Mouse (Mus musculus) C2C12 (cell line): ENCODE measurements around the gene Rbms3. TPM values are rescaled to one million over a fixed set of nuclear protein-coding genes. Genes with fewer than 3 reads are reported as not detected.

ENCODE experiments used
- H3K27me3 ChIP-seq: one replicate; pipeline ENCODE4 v1.6.1; 2011; ENCODE audit not compliant: control insufficient read depth, insufficient read depth, insufficient read length
- H3K36me3 ChIP-seq: one replicate; pipeline ENCODE4 v1.6.1; 2011; ENCODE audit not compliant: control insufficient read depth, insufficient read depth
- H3K4me3 ChIP-seq: one replicate; pipeline ENCODE4 v1.5.1; 2011; ENCODE audit warnings: mild to moderate bottlenecking, control low read depth; ENCODE audit not compliant: poor library complexity, insufficient read depth, severe bottlenecking
- H3K79me2 ChIP-seq: one replicate; pipeline ENCODE4 v1.6.1; 2011; ENCODE audit not compliant: control insufficient read depth, insufficient read depth
- H3K79me3 ChIP-seq: one replicate; pipeline ENCODE4 v1.6.1; 2011; ENCODE audit warnings: low read depth, control low read depth
- H3ac ChIP-seq: one replicate; pipeline ENCODE3; 2011; ENCODE audit warnings: low read depth; ENCODE audit not compliant: control insufficient read depth, insufficient read length
- CEBPB ChIP-seq: IDR thresholded peaks from one replicate; pipeline ENCODE4 v1.6.1; 2011; ENCODE audit warnings: low read depth, mild to moderate bottlenecking, control low read depth, moderate library complexity
- CTCF ChIP-seq: IDR thresholded peaks from one replicate; pipeline ENCODE4 v1.5.1; 2011; ENCODE audit not compliant: control insufficient read depth, insufficient read depth, insufficient read length
- FOSL1 ChIP-seq: IDR thresholded peaks from one replicate; pipeline ENCODE4 v1.8.0; 2011; ENCODE audit warnings: mild to moderate bottlenecking, low read length; ENCODE audit not compliant: poor library complexity, insufficient read depth, severe bottlenecking
- MAX ChIP-seq: IDR thresholded peaks from one replicate; pipeline ENCODE4 v1.6.1; 2011; ENCODE audit warnings: mild to moderate bottlenecking, control low read depth
- MYOD1 ChIP-seq: IDR thresholded peaks from one replicate; pipeline ENCODE4 v1.6.1; 2011; ENCODE audit warnings: low read depth; ENCODE audit not compliant: control insufficient read depth, insufficient read length
- MYOG ChIP-seq: IDR thresholded peaks from one replicate; pipeline ENCODE4 v1.6.1; 2011; ENCODE audit not compliant: control insufficient read depth, insufficient read length; ENCODE audit errors: extremely low read depth
- USF1 ChIP-seq: IDR thresholded peaks from one replicate; pipeline ENCODE4 v1.6.1; 2011; ENCODE audit warnings: low read depth, mild to moderate bottlenecking, control low read depth, moderate library complexity
- polyA plus RNA-seq: library from polyadenylated mRNA; unstranded; fragments of >200 nt; fragmentation: generic; extraction: Trizol; gene quantifications from one replicate; pipeline ENCODE4 v1.2.1, GENCODE M21; 2012; ENCODE audit warnings: missing spikeins

The Rbms3 gene
- polyA plus RNA-seq, 1 experiment = 2.7 TPM

GRCm38 (mm10) chr9:117558562-117558961 lies 71.2 kb downstream of the Rbms3 start:
- no peaks in the 10 kb centered on the region for H3K36me3 ChIP-seq
- H3K79me3 ChIP-seq = no peaks in the 10 kb centered on the region
- H3K27me3 ChIP-seq = no peaks in the 10 kb centered on the region
- no peak overlapping the region for H3K4me3 ChIP-seq
- no peaks in the 10 kb centered on the region for H3K79me2 ChIP-seq
- TF ChIP-seq CTCF (no peak), FOSL1 (no peak), MYOD1 (no peak), MYOG (no peak), USF1 (no peak), MAX (no peak), CEBPB (no peak)
- H3ac ChIP-seq = no peak overlapping the region

GRCm38 (mm10) chr9:117554356-117554755 lies 75.4 kb downstream of the Rbms3 start:
- TF ChIP-seq MYOD1 (no peak), MAX (no peak), CTCF (no peak), MYOG (no peak), FOSL1 (no peak), USF1 (no peak), CEBPB (no peak)
- no peaks in the 10 kb centered on the region for H3K36me3 ChIP-seq

GRCm38 (mm10) chr9:117529281-117529680 lies 100.4 kb downstream of the Rbms3 start:
- H3K79me3 ChIP-seq = no peaks in the 10 kb centered on the region
- no peak overlapping the region for H3K4me3 ChIP-seq
- no peaks in the 10 kb centered on the region for H3K79me2 ChIP-seq
- no peak overlapping the region for H3ac ChIP-seq
- TF ChIP-seq MYOD1 (no peak), USF1 (no peak), CTCF (no peak), MAX (no peak), MYOG (no peak), CEBPB (no peak), FOSL1 (no peak)
- H3K36me3 ChIP-seq = no peaks in the 10 kb centered on the region
- H3K27me3 ChIP-seq = no peaks in the 10 kb centered on the region

More at GRCm38 (mm10) chr9:117554356-117554755, 75.4 kb downstream of the Rbms3 start:
- Histone ChIP-seq H3K27me3 (no peaks in the 10 kb centered on the region), H3ac (no peak overlapping the region), H3K79me2 (no peaks in the 10 kb centered on the region), H3K79me3 (no peaks in the 10 kb centered on the region), H3K4me3 (no peak overlapping the region)

- Histone ChIP-seq H3K79me2 (no peaks in the 10 kb centered on the region), H3K36me3 (no peaks in the 10 kb centered on the region), H3K4me3 (no peak overlapping the region), H3ac (no peak overlapping the region), H3K79me3 (no peaks in the 10 kb centered on the region), H3K27me3 (no peaks in the 10 kb centered on the region)
- no peak for TF ChIP-seq MYOD1
- TF ChIP-seq CEBPB = no peak
- TF ChIP-seq MAX = no peak
- no peak for TF ChIP-seq CTCF
Measured at GRCm38 (mm10) chr9:117508941-117509340, 120.8 kb downstream of the Rbms3 start.

GRCm38 (mm10) chr9:117491866-117492265 lies 137.8 kb downstream of the Rbms3 start:
- Histone ChIP-seq H3K27me3 (no peaks in the 10 kb centered on the region), H3K4me3 (no peak overlapping the region), H3ac (no peak overlapping the region), H3K36me3 (no peaks in the 10 kb centered on the region), H3K79me3 (no peaks in the 10 kb centered on the region), H3K79me2 (no peaks in the 10 kb centered on the region)
- TF ChIP-seq MYOD1 (no peak), USF1 (no peak), CEBPB (no peak), MAX (no peak), FOSL1 (no peak), CTCF (no peak), MYOG (no peak)

- TF ChIP-seq MYOG (no peak), MYOD1 (no peak), USF1 (no peak), CEBPB (no peak), CTCF (no peak), FOSL1 (no peak), MAX (no peak)
- no peak overlapping the region for H3K4me3 ChIP-seq
- H3K27me3 ChIP-seq = no peaks in the 10 kb centered on the region
- H3K79me3 ChIP-seq = no peaks in the 10 kb centered on the region
- no peaks in the 10 kb centered on the region for H3K79me2 ChIP-seq
- no peaks in the 10 kb centered on the region for H3K36me3 ChIP-seq
- no peak overlapping the region for H3ac ChIP-seq
Measured at GRCm38 (mm10) chr9:117484396-117484795, 145.3 kb downstream of the Rbms3 start.
